10 mouse cellular contexts compared by ENCODE assay signal in genomic region chr3:138000724-138001069, GRCm38 (mm10). TPM values are rescaled to one million over a fixed set of nuclear protein-coding genes. Genes with fewer than 3 reads are reported as not detected.
DNase-seq lines count a peak whose midpoint lies in the region; ATAC-seq and TF ChIP-seq lines count a peak whose summit lies in the region.
"Had no signal": no experiment of that assay in that cellular context is flagged by ENCODE, and none has a peak within 500 bp of the region (broad histone marks: within the 10 kb centered on the region; RNA-seq: fewer than 3 reads in every experiment).

No protein-coding gene starts in this region.

- no peak for TF ChIP-seq POLR2A in cortical plate, adult 2 months (IDR thresholded peaks at IDR 0.05; ENCODE audit: extremely low read depth, insufficient read depth, low read length)

- no peak overlapping the region for H3K9ac ChIP-seq in liver, postnatal 0 days (replicated peaks)
- H3K9ac ChIP-seq in hindbrain, embryonic 16.5 days (ENCODE audit: low read depth, low read length) = no peak overlapping the region
- no peak overlapping the region for H3K9ac ChIP-seq in forebrain, embryonic 12.5 days
- H3K9ac ChIP-seq: midbrain, embryonic 15.5 days had no signal

- H3K9me3 ChIP-seq in liver, postnatal 0 days (ENCODE audit: low read length) = peaks cover 6% of the 10 kb centered on the region; the same call in 1 of the 2 replicates
- H3K9me3 ChIP-seq in hindbrain, embryonic 16.5 days (ENCODE audit: control insufficient read depth, low read length) = peaks cover 5% of the 10 kb centered on the region
- H3K9me3 ChIP-seq in forebrain, embryonic 12.5 days = no peaks in the 10 kb centered on the region
- H3K9me3 ChIP-seq: midbrain, embryonic 15.5 days had no signal

- intact Hi-C loops in heart, postnatal 14 days (cut with DNase I) = no loop called here

- no peak for TF ChIP-seq EP300 in liver, postnatal 0 days (IDR thresholded peaks at IDR 0.05; ENCODE audit: low read depth)

- no peak overlapping the region for H3K4me2 ChIP-seq in liver, postnatal 0 days (ENCODE audit: low read depth, low read length)
- no peak overlapping the region for H3K4me2 ChIP-seq in hindbrain, embryonic 16.5 days (ENCODE audit: low read length)
- H3K4me2 ChIP-seq in forebrain, embryonic 12.5 days = no peak overlapping the region
- H3K4me2 ChIP-seq: midbrain, embryonic 15.5 days had no signal

- peak; percentile 47 for DNase-seq in layer of hippocampus, adult 9-11 months
- no peak for DNase-seq in layer of hippocampus, adult 2 months (ENCODE audit: low spot score in 2 of 2)
- DNase-seq in heart, postnatal 14 days = peak; percentile 59 to 74
- DNase-seq in liver, postnatal 0 days = peak; percentile 30
- DNase-seq in right cerebral cortex, postnatal 4 days = no peak

- no peak overlapping the region for H3K27ac ChIP-seq in layer of hippocampus, adult 2 months
- 0 out of 2 replicates have a peak overlapping the region, but pooled peaks have one; percentile 19 for H3K27ac ChIP-seq in cortical plate, adult 2 months (ENCODE audit: insufficient read depth, low read length)
- no peak overlapping the region for H3K27ac ChIP-seq in liver, postnatal 0 days (ENCODE audit: low read depth)
- no peak overlapping the region for H3K27ac ChIP-seq in hindbrain, embryonic 16.5 days (ENCODE audit: low read depth, low read length)
- no peak overlapping the region for H3K27ac ChIP-seq in forebrain, embryonic 12.5 days
- H3K27ac ChIP-seq: left cerebral cortex, adult 2 months; midbrain, embryonic 15.5 days had no signal

- H3K36me3 ChIP-seq in liver, postnatal 0 days (replicated peaks; ENCODE audit: insufficient read depth, low read length) = no peaks in the 10 kb centered on the region
- H3K36me3 ChIP-seq in hindbrain, embryonic 16.5 days (ENCODE audit: control insufficient read depth, insufficient read depth, low read length) = no peaks in the 10 kb centered on the region
- no peaks in the 10 kb centered on the region for H3K36me3 ChIP-seq in forebrain, embryonic 12.5 days (replicated peaks)
- H3K36me3 ChIP-seq: midbrain, embryonic 15.5 days had no signal

- ATAC-seq in liver, postnatal 0 days = no peak
- no peak for ATAC-seq in hindbrain, embryonic 16.5 days
- no peak for ATAC-seq in forebrain, embryonic 12.5 days (ENCODE audit: low FRiP score)
- ATAC-seq: midbrain, embryonic 15.5 days had no signal

- H3K4me3 ChIP-seq in layer of hippocampus, adult 2 months = no peak overlapping the region
- no peak overlapping the region for H3K4me3 ChIP-seq in cortical plate, adult 2 months (ENCODE audit: insufficient read depth, low read length)
- no peak overlapping the region for H3K4me3 ChIP-seq in liver, postnatal 0 days (ENCODE audit: low read depth, low read length)
- H3K4me3 ChIP-seq in hindbrain, embryonic 16.5 days (ENCODE audit: low read length) = no peak overlapping the region
- H3K4me3 ChIP-seq in forebrain, embryonic 12.5 days (replicated peaks) = no peak overlapping the region
- H3K4me3 ChIP-seq: left cerebral cortex, adult 2 months; midbrain, embryonic 15.5 days had no signal

- H3K4me1 ChIP-seq in cortical plate, adult 2 months (ENCODE audit: control insufficient read depth, insufficient read depth, low read length) = peaks cover 2% of the 10 kb centered on the region; the same call in 1 of the 2 replicates
- H3K4me1 ChIP-seq in liver, postnatal 0 days (ENCODE audit: insufficient read depth) = peaks cover 12% of the 10 kb centered on the region
- no peaks in the 10 kb centered on the region; the same call in 1 of the 2 replicates for H3K4me1 ChIP-seq in hindbrain, embryonic 16.5 days (ENCODE audit: control insufficient read depth, insufficient read depth, low read depth, low read length)
- H3K4me1 ChIP-seq in forebrain, embryonic 12.5 days = peaks cover 12% of the 10 kb centered on the region
- H3K4me1 ChIP-seq: midbrain, embryonic 15.5 days had no signal

- TF ChIP-seq CTCF in layer of hippocampus, adult 2 months (conservative IDR thresholded peaks at IDR 0.05) = no peak
- TF ChIP-seq CTCF in cortical plate, adult 2 months (IDR thresholded peaks at IDR 0.05; ENCODE audit: extremely low read depth, insufficient read depth, low read length) = no peak
- no peak for TF ChIP-seq CTCF in liver, postnatal 0 days (IDR thresholded peaks at IDR 0.05; ENCODE audit: low read depth)

- WGBS in liver, postnatal 0 days (ENCODE audit: insufficient replicate concordance) = 21% methylated on average over 4 of the region's 4 CpGs
- 76% methylated on average over 4 of the region's 4 CpGs for WGBS in hindbrain, embryonic 16.5 days
- WGBS in forebrain, embryonic 12.5 days = 83% methylated on average over 4 of the region's 4 CpGs

- no peaks in the 10 kb centered on the region for H3K27me3 ChIP-seq in liver, postnatal 0 days (ENCODE audit: insufficient read depth, low read length)
- no peaks in the 10 kb centered on the region for H3K27me3 ChIP-seq in hindbrain, embryonic 16.5 days (replicated peaks; ENCODE audit: control insufficient read depth, insufficient read depth, low read length)
- no peaks in the 10 kb centered on the region for H3K27me3 ChIP-seq in forebrain, embryonic 12.5 days
- H3K27me3 ChIP-seq: midbrain, embryonic 15.5 days had no signal

RNA-seq across cellular contexts. Expression of gene Dapp1, which starts 19.4 kb away (rescaled TPM):
- total RNA-seq in layer of hippocampus, adult 2 months (2021) = 1 to 10 TPM; 4.2 to 5.6 TPM
- 4.4 and 5.5 TPM in 2 replicates for polyA plus RNA-seq in cortical plate, adult 2 months (2012; rRNA removed)
- 1 to 10 TPM; 3.8 to 5.0 TPM for total RNA-seq in heart, postnatal 14 days (2021)
- polyA plus RNA-seq in liver, postnatal 0 days (2015; fragmentation: Nextera tagmentation; extraction: Ambion mirVana) = 9.6 and 10.3 TPM in 2 replicates
- polyA plus RNA-seq in hindbrain, embryonic 16.5 days (2015; fragmentation: Nextera tagmentation; extraction: Ambion mirVana) = 3.0 and 3.1 TPM in 2 replicates
- polyA plus RNA-seq in forebrain, embryonic 12.5 days (2016; fragmentation: Nextera tagmentation; extraction: Ambion mirVana) = 3.8 and 5.5 TPM in 2 replicates

Comparison
In these comparisons a context has a peak if more than half of its experiments do, and no peak if none do; other contexts are left out.
1. DNase-seq: peak in layer of hippocampus, adult 9-11 months (single experiment), heart, postnatal 14 days (2 of 2) and liver, postnatal 0 days (single experiment); none in layer of hippocampus, adult 2 months (0 of 2) and right cerebral cortex, postnatal 4 days (single experiment).